Mouse (Mus musculus): ENCODE results near the gene Dppa1. TPM values are rescaled to one million over a fixed set of nuclear protein-coding genes. Genes with fewer than 3 reads are reported as not detected.

Gene Dppa1
- total RNA-seq, 4 experiments from 2014 or later: not detected

Other genes with a start within 250 kb of the Dppa1 start
- gene Itk, start 239.7 kb downstream of the Dppa1 start, total RNA-seq (2022): under 1 TPM; 0.17 to 0.82 (median 0.57) TPM
- gene Fam71b, start 232.7 kb downstream of the Dppa1 start, total RNA-seq (2022): not detected
- 10 to 100 TPM; 25.9 to 38.5 (median 35.6) TPM for gene Med7, start 192.3 kb downstream of the Dppa1 start, total RNA-seq (2022)
- 10 to 100 TPM in 2 of 4 experiments, 1 to 10 TPM in 2; 2.3 to 17.9 (median 9.6) TPM for gene Havcr2, start 174.3 kb downstream of the Dppa1 start, total RNA-seq (2022)
- gene Gm12169, start 105.0 kb downstream of the Dppa1 start, total RNA-seq (2022): not detected
- gene BC053393, start 57.7 kb downstream of the Dppa1 start, total RNA-seq (2022): under 1 TPM in 1 of 4 experiments, not detected in 3; 0.22 TPM
- not detected for gene Timd2, start 77.8 kb upstream of the Dppa1 start, total RNA-seq (2022)
- not detected for gene Havcr1, start 105.8 kb upstream of the Dppa1 start, total RNA-seq (2022)
- not detected for gene Timd4, start 181.5 kb upstream of the Dppa1 start, total RNA-seq (2022)